Mouse (Mus musculus) liver, postnatal 0 days (tissue): ENCODE measurements at regions not wholly inside any gene's neighbourhood (a gene's known extent, or its start where the extent isn't known, plus 50 kb on each side); places are given as distances from the start of the nearest gene placed in this dataset.

ENCODE experiments used
- ATAC-seq: fragments of 200-750 bp; cut with Nextera tagmentation; 2 replicates; pipeline ENCODE4 v1.8.0; 2017; ENCODE audit warnings: mild to moderate bottlenecking, moderate library complexity
- DNase-seq: peaks from one replicate; pipeline ENCODE4 v3.0.0-alpha.2; 2016
- H3K27ac ChIP-seq: fragments of 300-500 bp; sonication (generic); 2 replicates; pipeline ENCODE4 v1.5.1; 2014; ENCODE audit warnings: antibody characterized with exemption, moderate library complexity, mild to moderate bottlenecking, low read depth
- H3K27me3 ChIP-seq: fragments of 300-500 bp; sonication (generic); 2 replicates; pipeline ENCODE4 v1.6.1; 2014; ENCODE audit warnings: low read length, control low read depth, mixed read lengths; ENCODE audit not compliant: insufficient read depth
- H3K36me3 ChIP-seq: fragments of 300-500 bp; sonication (generic); replicated peaks from 2 replicates; pipeline ENCODE4 v1.6.1; 2014; ENCODE audit warnings: mild to moderate bottlenecking, control low read depth, low read length, moderate library complexity, mixed read lengths; ENCODE audit not compliant: insufficient read depth
- H3K4me1 ChIP-seq: fragments of 300-500 bp; sonication (generic); 2 replicates; pipeline ENCODE4 v1.6.1; 2014; ENCODE audit warnings: antibody characterized with exemption, mild to moderate bottlenecking, control low read depth; ENCODE audit not compliant: insufficient read depth
- H3K4me2 ChIP-seq: fragments of 300-500 bp; sonication (generic); 2 replicates; pipeline ENCODE4 v1.6.1; 2014; ENCODE audit warnings: low read depth, mild to moderate bottlenecking, low read length, moderate library complexity, mixed read lengths
- H3K4me3 ChIP-seq: fragments of 300-500 bp; sonication (generic); 2 replicates; pipeline ENCODE4 v1.5.1; 2014; ENCODE audit warnings: low read depth, low read length
- H3K9ac ChIP-seq: fragments of 300-500 bp; sonication (generic); replicated peaks from 2 replicates; pipeline ENCODE4 v1.6.1; 2014; ENCODE audit warnings: mild to moderate bottlenecking, moderate library complexity
- H3K9me3 ChIP-seq: fragments of 300-500 bp; sonication (generic); 2 replicates; pipeline ENCODE4 v1.6.1; 2016; ENCODE audit warnings: mild to moderate bottlenecking, control low read depth, low read length, mixed read lengths
- CTCF ChIP-seq: sonication (generic); IDR thresholded peaks from 2 replicates; pipeline ENCODE4 v1.5.1; 2016; ENCODE audit warnings: antibody characterized with exemption, low read depth
- EP300 ChIP-seq: IDR thresholded peaks from 2 replicates; pipeline ENCODE4 v1.6.1; 2016; ENCODE audit warnings: antibody characterized with exemption, low read depth, mild to moderate bottlenecking

DNA sequence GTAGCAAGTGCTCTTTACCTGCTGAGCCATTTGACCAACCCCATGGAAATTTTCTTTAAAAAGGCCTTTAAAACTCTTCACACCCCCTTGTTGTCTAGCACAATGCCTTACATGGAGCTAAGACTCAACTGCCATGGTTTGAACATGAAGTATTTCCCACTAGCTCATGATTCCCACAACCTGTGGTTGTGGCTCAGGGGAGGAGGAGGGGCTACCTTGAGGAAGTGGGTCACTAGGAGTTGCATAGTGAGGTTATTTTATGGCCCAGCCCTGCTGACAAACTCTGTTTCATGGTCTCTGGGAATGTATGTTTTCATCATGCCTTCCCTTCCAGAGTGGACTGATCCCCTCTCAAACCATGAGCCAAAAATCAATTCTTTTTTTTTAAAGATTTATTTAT is 53.9 kb upstream of the Magi3 start:
- no peak for DNase-seq
- H3K4me3 ChIP-seq: no peak overlapping the region
- TF ChIP-seq EP300 (no peak), CTCF (no peak)
- no peaks in the 10 kb centered on the region for H3K27me3 ChIP-seq
- ATAC-seq: no peak
- no peaks in the 10 kb centered on the region for H3K9me3 ChIP-seq
- no peak overlapping the region for H3K27ac ChIP-seq
- H3K9ac ChIP-seq: no peak overlapping the region
- no peaks in the 10 kb centered on the region for H3K36me3 ChIP-seq
- H3K4me2 ChIP-seq: no peak overlapping the region
- H3K4me1 ChIP-seq: no peaks in the 10 kb centered on the region
